Mouse (Mus musculus) liver, adult 2 months (tissue): Measurements from ENCODE around the gene Bcar3. TPM values are rescaled to one million over a fixed set of nuclear protein-coding genes. Genes with fewer than 3 reads are reported as not detected.

Source experiments
- DNase-seq: peaks from one replicate; pipeline ENCODE4 v3.0.0-alpha.2; 2011; ENCODE audit warnings: low read depth, low spot score; ENCODE audit errors: extremely low read depth
- H3K27ac ChIP-seq: fragments of 200-500 bp; replicated peaks from 2 replicates; pipeline ENCODE4 v1.5.1; 2012; ENCODE audit warnings: low read depth, mild to moderate bottlenecking, control low read depth, inconsistent platforms, low read length; ENCODE audit not compliant: insufficient read depth
- H3K27me3 ChIP-seq: fragments of 200-500 bp; 2 replicates; pipeline ENCODE4 v1.6.1; 2012; ENCODE audit warnings: mild to moderate bottlenecking, moderate library complexity, low read length, inconsistent platforms; ENCODE audit not compliant: control insufficient read depth, insufficient read depth
- H3K36me3 ChIP-seq: fragments of 200-500 bp; 2 replicates; pipeline ENCODE4 v1.6.1; 2012; ENCODE audit warnings: low read length, inconsistent platforms; ENCODE audit not compliant: control insufficient read depth, insufficient read depth
- H3K4me1 ChIP-seq: fragments of 200-500 bp; 2 replicates; pipeline ENCODE4 v1.6.1; 2011; ENCODE audit warnings: low read length; ENCODE audit not compliant: control insufficient read depth, insufficient read depth
- H3K4me3 ChIP-seq: fragments of 200-500 bp; 2 replicates; pipeline ENCODE4 v1.5.1; 2011; ENCODE audit warnings: low read depth, mild to moderate bottlenecking, control low read depth, low read length, moderate library complexity; ENCODE audit not compliant: insufficient read depth
- H3K79me2 ChIP-seq: fragments of 200-500 bp; 2 replicates; pipeline ENCODE4 v1.6.1; 2012; ENCODE audit warnings: inconsistent platforms, mild to moderate bottlenecking, low read length, moderate library complexity; ENCODE audit not compliant: control insufficient read depth, insufficient read depth
- H3K9ac ChIP-seq: fragments of 200-500 bp; 2 replicates; pipeline ENCODE4 v1.6.1; 2012; ENCODE audit warnings: low read depth, mild to moderate bottlenecking, control low read depth, inconsistent platforms, low read length
- CTCF ChIP-seq: fragments of 200-500 bp; IDR thresholded peaks from 2 replicates; pipeline ENCODE4 v1.5.1; 2011; ENCODE audit warnings: low read depth, low read length, control low read depth
- POLR2A ChIP-seq: fragments of 200-500 bp; IDR thresholded peaks from 2 replicates; pipeline ENCODE4 v1.6.1; 2011; ENCODE audit warnings: low read length, control low read depth; ENCODE audit not compliant: insufficient read depth; ENCODE audit errors: extremely low read depth
- WGBS: fragments of 180-500 bp; shearing (Covaris S2); methylation state at CpG from one replicate; pipeline ENCODE4 v1.1.7; 2018; 5-methylcytosine and 5-hydroxymethylcytosine counted together
- polyA plus RNA-seq: library from polyadenylated mRNA; depleted of rRNA; stranded (reverse); fragments of >200 nt; gene quantifications from 2 replicates; pipeline ENCODE4 v1.2.3, GENCODE M21; 2012
- total RNA-seq: library from RNA; depleted of rRNA; stranded (reverse); fragments of >200 nt; gene quantifications from 2 replicates; pipeline ENCODE4 v1.2.3, GENCODE M21; 2014

Bcar3 gene
- total and polyA plus RNA-seq, 2 experiments, result 44.4 to 45.5 TPM

DNA sequence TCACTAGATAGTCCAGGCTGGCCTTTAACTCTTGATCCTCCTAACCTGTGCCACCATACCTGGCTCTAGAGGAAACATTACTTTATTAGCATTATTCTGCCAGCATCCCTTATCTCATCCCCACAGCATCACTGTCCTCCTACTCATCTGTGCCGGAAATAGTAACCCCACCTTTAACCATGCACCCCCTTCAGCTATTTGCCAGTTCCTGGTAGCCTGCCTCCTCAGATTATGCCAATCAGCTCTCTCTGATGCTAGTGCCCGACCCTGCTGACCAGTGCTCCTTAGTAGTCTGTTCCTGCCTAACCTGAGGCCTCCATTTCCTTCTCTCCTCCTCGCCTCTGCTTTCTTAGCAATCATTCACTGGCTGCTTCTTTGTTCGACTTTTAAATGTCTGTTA, 253.5 kb downstream of the Bcar3 start:
- no peaks in the 10 kb centered on the region for H3K79me2 ChIP-seq
- H3K27me3 ChIP-seq, result no peaks in the 10 kb centered on the region
- 83% methylated on average over 4 of the region's 4 CpGs for WGBS
- no peak for DNase-seq
- no peak overlapping the region for H3K27ac ChIP-seq
- H3K4me3 ChIP-seq, result no peak overlapping the region
- H3K4me1 ChIP-seq, result peaks cover 10% of the 10 kb centered on the region; the same call in 1 of the 2 replicates
- H3K9ac ChIP-seq, result no peak overlapping the region
- TF ChIP-seq POLR2A (no peak), CTCF (no peak)
- 0 out of 2 replicates have a peak, but pooled peaks cover 3% of the 10 kb centered on the region for H3K36me3 ChIP-seq

DNA sequence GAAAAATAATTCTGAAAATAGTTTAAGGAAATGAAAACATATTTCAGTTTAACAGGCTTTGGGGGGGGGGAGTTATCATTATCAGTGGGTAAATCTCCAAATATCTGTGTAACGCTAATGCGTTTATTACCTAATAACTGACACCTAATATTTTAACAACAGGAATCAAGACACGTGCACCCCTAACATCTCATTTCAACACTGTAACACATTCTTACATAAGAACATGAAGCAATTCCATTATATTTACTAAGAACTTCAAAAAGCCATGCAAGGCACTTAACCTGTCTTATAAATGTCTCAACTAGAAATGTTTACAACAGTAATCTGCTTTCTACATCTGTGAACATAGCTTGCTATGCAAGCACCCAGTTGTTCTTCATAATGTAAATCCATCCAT, 257.2 kb downstream of the Bcar3 start:
- Histone ChIP-seq H3K9ac (no peak overlapping the region), H3K27ac (no peak overlapping the region), H3K4me3 (no peak overlapping the region), H3K4me1 (peaks cover 3% of the 10 kb centered on the region; the same call in 1 of the 2 replicates), H3K36me3 (no peaks in the 10 kb centered on the region), H3K79me2 (no peaks in the 10 kb centered on the region), H3K27me3 (no peaks in the 10 kb centered on the region)
- 52% methylated on average over 3 of the region's 3 CpGs for WGBS
- peak; percentile 21 for DNase-seq
- TF ChIP-seq POLR2A, result no peak
- TF ChIP-seq CTCF, result no peak

DNA sequence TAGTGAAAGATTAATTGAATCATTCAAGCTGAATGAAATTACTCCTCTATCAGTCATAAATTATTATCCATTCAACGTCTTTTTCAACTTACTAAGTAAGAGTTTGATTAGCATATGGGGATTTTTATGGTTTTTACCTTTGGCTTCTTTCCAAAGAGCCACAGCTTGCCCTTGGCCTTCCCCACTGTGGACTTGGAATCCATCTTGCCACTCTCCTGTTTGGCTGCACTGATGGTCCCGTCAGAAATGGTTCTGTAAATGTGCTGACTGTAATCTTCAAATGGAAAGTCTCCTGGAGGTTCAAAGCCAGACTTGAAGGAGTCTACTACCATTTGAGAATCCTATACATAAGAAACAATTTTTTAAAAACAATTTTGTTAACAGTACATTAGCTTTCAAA, 263.8 kb downstream of the Bcar3 start:
- Histone ChIP-seq H3K9ac (no peak overlapping the region), H3K36me3 (peaks cover 4% of the 10 kb centered on the region; the same call in 1 of the 2 replicates), H3K4me1 (no peaks in the 10 kb centered on the region), H3K4me3 (no peak overlapping the region), H3K27ac (no peak overlapping the region), H3K79me2 (no peaks in the 10 kb centered on the region), H3K27me3 (no peaks in the 10 kb centered on the region)
- WGBS, result 75% methylated on average over 2 of the region's 2 CpGs
- no peak for TF ChIP-seq CTCF
- DNase-seq, result no peak

DNA sequence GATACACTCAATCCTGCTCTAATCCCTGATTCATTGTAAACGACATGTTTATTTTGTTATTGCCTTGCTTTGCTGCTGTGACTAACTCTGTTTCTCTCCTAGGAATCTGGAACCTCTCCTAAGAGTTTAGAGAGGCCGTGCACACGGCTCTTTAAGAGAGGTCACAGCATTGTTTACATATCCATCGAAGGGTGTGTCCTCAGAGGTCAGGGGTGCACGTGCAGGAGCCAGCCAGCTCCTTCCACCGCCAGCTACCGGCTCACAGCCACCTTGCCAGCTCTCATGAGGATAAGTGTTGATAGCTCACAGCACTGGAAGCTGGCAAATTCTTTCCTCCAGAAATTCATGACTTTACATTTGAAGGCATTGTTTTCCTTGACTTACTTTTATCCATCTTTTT, 271.3 kb downstream of the Bcar3 start:
- Histone ChIP-seq H3K27me3 (no peaks in the 10 kb centered on the region), H3K4me1 (no peaks in the 10 kb centered on the region), H3K36me3 (peaks cover 3% of the 10 kb centered on the region), H3K9ac (no peak overlapping the region), H3K4me3 (no peak overlapping the region), H3K79me2 (no peaks in the 10 kb centered on the region), H3K27ac (no peak overlapping the region)
- WGBS, result 18% methylated on average over 7 of the region's 7 CpGs
- TF ChIP-seq POLR2A, result no peak
- TF ChIP-seq CTCF, result no peak
- DNase-seq, result peak; percentile 44

DNA sequence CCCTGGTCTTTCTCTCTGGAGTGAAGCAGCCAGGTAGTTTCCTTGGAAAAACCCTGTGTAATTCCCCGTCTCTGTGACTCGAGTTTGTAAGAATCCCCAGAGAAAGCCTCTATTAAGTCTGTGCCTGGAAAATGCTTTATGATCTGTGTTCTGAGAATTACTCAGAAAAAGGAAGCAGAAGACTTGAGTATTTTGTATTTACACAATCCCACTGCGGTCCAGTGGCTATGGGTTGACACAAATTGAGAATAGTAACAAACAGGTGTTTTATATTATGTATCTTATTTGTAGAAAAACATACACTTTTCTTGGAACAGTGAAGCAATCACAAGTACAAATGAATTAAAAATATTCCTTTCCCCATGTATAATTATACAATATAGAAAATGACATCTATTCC, 272.2 kb downstream of the Bcar3 start:
- no peaks in the 10 kb centered on the region for H3K27me3 ChIP-seq
- no peak for DNase-seq
- no peaks in the 10 kb centered on the region for H3K4me1 ChIP-seq
- H3K79me2 ChIP-seq, result no peaks in the 10 kb centered on the region
- no peak for TF ChIP-seq POLR2A
- TF ChIP-seq CTCF, result no peak
- H3K4me3 ChIP-seq, result no peak overlapping the region
- H3K27ac ChIP-seq, result no peak overlapping the region
- H3K9ac ChIP-seq, result no peak overlapping the region
- peaks cover 1% of the 10 kb centered on the region; the same call in 1 of the 2 replicates for H3K36me3 ChIP-seq
- 81% methylated on average over 3 of the region's 3 CpGs for WGBS

DNA sequence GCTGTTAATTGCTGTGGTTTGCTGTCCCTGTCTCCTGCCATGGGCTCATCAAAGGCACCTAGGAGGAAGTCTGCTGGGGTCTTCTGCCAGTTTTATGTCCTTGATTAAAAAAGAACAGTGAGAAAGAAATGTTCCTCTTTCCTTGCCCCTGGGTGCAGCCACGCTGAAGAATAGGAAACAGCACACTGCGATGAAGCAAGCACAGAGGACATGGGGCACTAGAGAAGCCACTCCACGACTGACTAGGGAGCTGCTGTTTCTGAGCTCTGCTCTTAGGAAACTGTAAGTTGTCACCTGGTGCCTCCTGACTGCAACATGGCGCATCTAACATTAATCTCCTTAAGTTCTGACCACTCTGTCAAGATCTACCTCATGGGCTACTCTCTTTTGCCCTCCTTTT, 272.6 kb downstream of the Bcar3 start:
- no peaks in the 10 kb centered on the region for H3K27me3 ChIP-seq
- H3K27ac ChIP-seq, result no peak overlapping the region
- H3K9ac ChIP-seq, result no peak overlapping the region
- peak; percentile 16 for DNase-seq
- H3K36me3 ChIP-seq, result peaks cover 1% of the 10 kb centered on the region; the same call in 1 of the 2 replicates
- H3K4me1 ChIP-seq, result no peaks in the 10 kb centered on the region
- no peak overlapping the region for H3K4me3 ChIP-seq
- H3K79me2 ChIP-seq, result no peaks in the 10 kb centered on the region
- 62% methylated on average over 4 of the region's 4 CpGs for WGBS
- TF ChIP-seq POLR2A (no peak), CTCF (no peak)
